Mouse (Mus musculus): ENCODE data around the gene Iqce. TPM values are rescaled to one million over a fixed set of nuclear protein-coding genes. Genes with fewer than 3 reads are reported as not detected.

Gene Iqce
- polyA plus RNA-seq, 1 experiment, result 4.8 TPM

DNA sequence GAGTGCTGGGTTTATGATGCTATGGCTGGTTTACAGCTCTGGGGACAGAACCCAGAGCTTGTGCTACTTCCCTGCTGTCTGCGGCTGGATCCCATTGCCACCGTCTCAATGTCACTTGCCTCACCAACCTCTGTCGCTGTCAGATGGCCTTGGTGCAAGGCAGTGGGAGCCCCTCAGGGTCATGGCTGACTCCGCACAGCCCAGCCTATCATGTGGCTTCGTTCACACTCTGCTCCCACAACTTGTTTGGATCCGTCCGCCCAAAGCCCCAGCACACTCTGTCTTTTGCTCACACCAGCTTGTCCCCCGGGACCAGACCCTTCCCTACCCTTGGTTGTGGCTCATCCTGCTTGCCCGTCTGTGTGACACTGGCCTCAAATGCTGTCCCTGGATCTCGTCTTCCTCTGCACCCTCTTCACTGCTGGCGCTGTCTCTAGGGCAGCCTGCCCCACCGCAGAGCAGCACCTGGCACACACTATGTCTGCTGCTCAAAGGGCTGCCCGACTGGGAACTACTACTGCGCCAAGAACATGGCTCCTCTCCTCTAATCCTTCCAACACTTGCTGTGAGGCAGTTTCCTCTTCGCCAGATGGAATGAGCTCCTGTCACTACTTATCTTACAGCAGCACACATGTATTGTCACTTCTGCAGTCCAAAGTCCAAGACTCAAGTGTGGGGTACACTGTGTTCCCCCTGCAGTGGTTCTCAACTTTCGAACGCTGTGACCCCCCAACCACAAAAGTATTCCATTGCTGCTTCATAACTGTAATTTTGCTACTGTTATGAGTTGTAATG, 25.0 kb upstream of the Iqce start:
- Histone ChIP-seq H3K79me2 (ENCODE audit: control insufficient read depth, insufficient read depth) (no peaks in the 10 kb centered on the region), H3K4me2 (ENCODE audit: low read depth) (no peak overlapping the region), H3K27me3 (ENCODE audit: control insufficient read depth, insufficient read depth, insufficient read length) (peaks cover 21% of the 10 kb centered on the region), H3ac (ENCODE audit: control insufficient read depth, insufficient read length) (no peak overlapping the region), H3K36me3 (ENCODE audit: control insufficient read depth, insufficient read depth) (no peaks in the 10 kb centered on the region), H3K4me3 (no peak overlapping the region)
- TF ChIP-seq REST (IDR thresholded peaks at IDR 0.05; ENCODE audit: insufficient read depth, insufficient read length) (no peak), E2F4 (IDR thresholded peaks at IDR 0.05; ENCODE audit: insufficient read depth) (no peak), CEBPB (IDR thresholded peaks at IDR 0.05; ENCODE audit: insufficient read depth, poor library complexity, severe bottlenecking) (no peak), TCF12 (IDR thresholded peaks at IDR 0.05; ENCODE audit: insufficient read depth, poor library complexity, severe bottlenecking) (no peak), POLR2A (IDR thresholded peaks at IDR 0.05; ENCODE audit: insufficient read length, low read depth) (no peak), MYOD1 (IDR thresholded peaks at IDR 0.05; ENCODE audit: control insufficient read depth in 1 of 3, insufficient read length in 2 of 3, low read depth in 2 of 3) (no peak), POLR2AphosphoS2 (IDR thresholded peaks at IDR 0.05; ENCODE audit: insufficient read length, low read depth) (no peak), USF1 (IDR thresholded peaks at IDR 0.05; ENCODE audit: low read depth) (no peak), MAX (IDR thresholded peaks at IDR 0.05; ENCODE audit: low read depth) (no peak), MYOG (IDR thresholded peaks at IDR 0.05; ENCODE audit: control insufficient read depth in 1 of 3, insufficient read depth in 1 of 3, insufficient read length in 2 of 3, low read depth in 2 of 3) (no peak), TCF3 (IDR thresholded peaks at IDR 0.05; ENCODE audit: insufficient read length, low read depth) (no peak), SRF (IDR thresholded peaks at IDR 0.05; ENCODE audit: control insufficient read depth, insufficient read length, low read depth) (no peak)

DNA sequence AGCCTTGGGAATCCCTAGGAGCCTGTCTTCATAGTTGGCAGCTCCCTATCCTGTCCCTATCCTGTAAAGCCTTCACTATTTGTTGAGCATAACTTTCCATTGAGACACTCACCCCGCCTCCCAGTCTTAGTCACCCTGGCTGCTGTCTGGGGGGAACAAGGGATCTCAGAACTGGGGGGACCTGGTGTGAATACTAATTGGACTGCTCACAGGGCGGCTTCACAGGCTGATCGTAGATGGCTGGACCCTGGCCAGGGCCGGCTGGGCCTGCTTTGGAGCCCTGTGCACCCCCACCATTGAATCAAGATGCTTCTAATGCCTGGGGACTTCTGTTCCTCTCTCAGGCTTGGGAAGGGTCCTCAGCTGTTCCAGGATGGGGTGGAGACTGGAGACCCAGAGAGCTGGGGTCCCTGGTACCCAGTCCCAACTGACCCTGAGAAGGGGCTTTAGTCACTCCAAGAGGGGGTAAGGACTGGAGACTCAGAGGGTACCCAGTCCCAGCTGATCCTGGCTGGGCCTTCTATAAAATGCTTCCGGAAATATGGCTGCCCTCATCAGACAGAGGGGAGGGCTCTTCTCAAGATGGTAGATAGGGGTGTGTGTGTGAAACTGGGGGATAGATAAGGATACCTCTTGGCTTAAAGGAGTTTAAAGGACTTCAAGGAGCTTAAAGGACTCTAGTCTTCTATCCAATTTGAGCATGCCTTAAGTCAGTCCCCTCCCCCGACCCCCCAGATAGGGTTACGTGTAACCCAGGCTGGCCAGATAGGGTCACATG, 24.1 kb upstream of the Iqce start:
- no peaks in the 10 kb centered on the region for H3K36me3 ChIP-seq (ENCODE audit: control insufficient read depth, insufficient read depth)
- no peak for TF ChIP-seq E2F4 (IDR thresholded peaks at IDR 0.05; ENCODE audit: insufficient read depth)
- TF ChIP-seq POLR2A (IDR thresholded peaks at IDR 0.05; ENCODE audit: insufficient read length, low read depth), result no peak
- TF ChIP-seq TCF3 (IDR thresholded peaks at IDR 0.05; ENCODE audit: insufficient read length, low read depth), result no peak
- no peak for TF ChIP-seq REST (IDR thresholded peaks at IDR 0.05; ENCODE audit: insufficient read depth, insufficient read length)
- no peak for TF ChIP-seq TCF12 (IDR thresholded peaks at IDR 0.05; ENCODE audit: insufficient read depth, poor library complexity, severe bottlenecking)
- no peak for TF ChIP-seq CEBPB (IDR thresholded peaks at IDR 0.05; ENCODE audit: insufficient read depth, poor library complexity, severe bottlenecking)
- no peak for TF ChIP-seq MAX (IDR thresholded peaks at IDR 0.05; ENCODE audit: low read depth)
- no peak for TF ChIP-seq SRF (IDR thresholded peaks at IDR 0.05; ENCODE audit: control insufficient read depth, insufficient read length, low read depth)
- TF ChIP-seq MYOG (IDR thresholded peaks at IDR 0.05; ENCODE audit: control insufficient read depth in 1 of 3, insufficient read depth in 1 of 3, insufficient read length in 2 of 3, low read depth in 2 of 3), result no peak
- TF ChIP-seq MYOD1 (IDR thresholded peaks at IDR 0.05; ENCODE audit: control insufficient read depth in 1 of 3, insufficient read length in 2 of 3, low read depth in 2 of 3), result no peak
- TF ChIP-seq POLR2AphosphoS2 (IDR thresholded peaks at IDR 0.05; ENCODE audit: insufficient read length, low read depth), result no peak
- TF ChIP-seq USF1 (IDR thresholded peaks at IDR 0.05; ENCODE audit: low read depth), result no peak
- H3K27me3 ChIP-seq (ENCODE audit: control insufficient read depth, insufficient read depth, insufficient read length), result peaks cover 21% of the 10 kb centered on the region
- no peak overlapping the region for H3K4me2 ChIP-seq (ENCODE audit: low read depth)
- no peaks in the 10 kb centered on the region for H3K79me2 ChIP-seq (ENCODE audit: control insufficient read depth, insufficient read depth)
- H3ac ChIP-seq (ENCODE audit: control insufficient read depth, insufficient read length), result no peak overlapping the region
- no peak overlapping the region for H3K4me3 ChIP-seq

DNA sequence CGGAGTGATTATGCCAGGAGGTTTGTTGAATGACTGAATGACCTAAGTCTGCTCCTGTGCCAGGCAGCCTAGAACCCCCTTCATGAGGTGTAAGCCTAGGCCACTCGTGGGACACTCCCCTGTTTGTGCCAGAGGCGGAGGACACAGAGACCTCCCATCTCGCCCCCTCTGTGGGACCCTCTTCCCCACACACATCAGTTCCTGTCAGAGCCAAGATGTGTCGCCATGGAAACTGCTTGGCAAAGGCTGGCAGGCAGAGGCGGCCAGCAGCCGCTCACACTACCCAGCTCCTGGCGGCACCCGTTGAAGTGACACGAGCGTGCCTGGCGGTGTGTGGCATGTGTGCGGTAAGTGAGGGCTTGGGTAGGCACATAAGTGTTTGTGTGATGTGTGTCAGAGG, 21.6 kb upstream of the Iqce start, which contains the start of gene Amz1:
Gene Amz1 (plus strand): TSS at position 306 of the 400 bp plus-strand sequence.
- H3K27me3 ChIP-seq (ENCODE audit: control insufficient read depth, insufficient read depth, insufficient read length), result peaks cover 21% of the 10 kb centered on the region
- H3K4me2 ChIP-seq (ENCODE audit: low read depth), result no peak within 1 kb of the TSS
- H3K4me3 ChIP-seq, result no peak within 1 kb of the TSS
- no peak for TF ChIP-seq USF1 (IDR thresholded peaks at IDR 0.05; ENCODE audit: low read depth)
- H3K36me3 ChIP-seq (ENCODE audit: control insufficient read depth, insufficient read depth), result no peaks in the 10 kb centered on the region
- no peaks in the 10 kb centered on the region for H3K79me2 ChIP-seq (ENCODE audit: control insufficient read depth, insufficient read depth)
- H3ac ChIP-seq (ENCODE audit: control insufficient read depth, insufficient read length), result no peak within 1 kb of the TSS

DNA sequence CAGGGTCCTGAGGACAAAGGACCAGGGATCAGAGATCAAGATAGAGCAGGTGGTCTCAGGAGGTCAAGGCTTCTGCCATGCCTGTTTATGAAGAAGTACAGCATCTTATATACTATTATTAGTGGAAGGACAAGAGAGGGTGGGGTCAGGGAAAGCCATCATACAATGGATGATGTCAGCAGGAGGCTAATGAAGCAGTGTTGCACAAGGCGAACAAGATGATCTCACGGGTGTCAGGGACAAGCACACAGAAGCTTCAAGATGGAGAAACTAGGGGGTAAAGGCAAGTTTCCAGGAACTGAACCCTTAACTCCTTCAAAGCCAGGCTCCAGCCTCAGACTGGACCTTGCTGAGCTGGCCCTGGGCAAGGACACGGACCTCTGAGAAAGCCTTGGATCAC, 19.9 kb upstream of the Iqce start:
- Histone ChIP-seq H3K4me3 (no peak overlapping the region), H3K27me3 (ENCODE audit: control insufficient read depth, insufficient read depth, insufficient read length) (peaks cover 21% of the 10 kb centered on the region), H3K36me3 (ENCODE audit: control insufficient read depth, insufficient read depth) (no peaks in the 10 kb centered on the region), H3ac (ENCODE audit: control insufficient read depth, insufficient read length) (no peak overlapping the region), H3K79me2 (ENCODE audit: control insufficient read depth, insufficient read depth) (no peaks in the 10 kb centered on the region), H3K4me2 (ENCODE audit: low read depth) (no peak overlapping the region)
- TF ChIP-seq REST (IDR thresholded peaks at IDR 0.05; ENCODE audit: insufficient read depth, insufficient read length) (no peak), SRF (IDR thresholded peaks at IDR 0.05; ENCODE audit: control insufficient read depth, insufficient read length, low read depth) (no peak), E2F4 (IDR thresholded peaks at IDR 0.05; ENCODE audit: insufficient read depth) (no peak), MAX (IDR thresholded peaks at IDR 0.05; ENCODE audit: low read depth) (no peak), POLR2A (IDR thresholded peaks at IDR 0.05; ENCODE audit: insufficient read length, low read depth) (no peak), USF1 (IDR thresholded peaks at IDR 0.05; ENCODE audit: low read depth) (no peak), TCF12 (IDR thresholded peaks at IDR 0.05; ENCODE audit: insufficient read depth, poor library complexity, severe bottlenecking) (no peak), POLR2AphosphoS2 (IDR thresholded peaks at IDR 0.05; ENCODE audit: insufficient read length, low read depth) (no peak), MYOD1 (IDR thresholded peaks at IDR 0.05; ENCODE audit: control insufficient read depth in 1 of 3, insufficient read length in 2 of 3, low read depth in 2 of 3) (no peak), CEBPB (IDR thresholded peaks at IDR 0.05; ENCODE audit: insufficient read depth, poor library complexity, severe bottlenecking) (no peak), MYOG (IDR thresholded peaks at IDR 0.05; ENCODE audit: control insufficient read depth in 1 of 3, insufficient read depth in 1 of 3, insufficient read length in 2 of 3, low read depth in 2 of 3) (no peak), TCF3 (IDR thresholded peaks at IDR 0.05; ENCODE audit: insufficient read length, low read depth) (no peak)
